Mouse (Mus musculus) hindbrain, postnatal 0 days (tissue): ENCODE measurements around the gene Lin9. TPM values are rescaled to one million over a fixed set of nuclear protein-coding genes. Genes with fewer than 3 reads are reported as not detected.

ENCODE experiments used
- ATAC-seq: fragments of 200-750 bp; cut with Nextera tagmentation; 2 replicates; pipeline ENCODE4 v1.8.0; 2017; ENCODE audit warnings: mild to moderate bottlenecking, moderate TSS enrichment, moderate library complexity
- DNase-seq: peaks from one replicate; pipeline ENCODE4 v3.0.0-alpha.2; 2015; ENCODE audit warnings: low spot score
- H3K27ac ChIP-seq: fragments of 300-500 bp; sonication (generic); 2 replicates; pipeline ENCODE4 v1.5.1; 2014; ENCODE audit warnings: mild to moderate bottlenecking
- H3K27me3 ChIP-seq: fragments of 300-500 bp; sonication (generic); 2 replicates; pipeline ENCODE4 v1.6.1; 2014; ENCODE audit warnings: low read length, mixed read lengths; ENCODE audit not compliant: insufficient read depth
- H3K36me3 ChIP-seq: fragments of 300-500 bp; sonication (generic); 2 replicates; pipeline ENCODE4 v1.6.1; 2014; ENCODE audit warnings: low read length, mixed read lengths; ENCODE audit not compliant: insufficient read depth
- H3K4me1 ChIP-seq: fragments of 300-500 bp; sonication (generic); 2 replicates; pipeline ENCODE4 v1.6.1; 2014; ENCODE audit warnings: antibody characterized with exemption, low read length, mixed read lengths; ENCODE audit not compliant: insufficient read depth
- H3K4me2 ChIP-seq: fragments of 300-500 bp; sonication (generic); 2 replicates; pipeline ENCODE4 v1.6.1; 2014; ENCODE audit warnings: low read depth, mild to moderate bottlenecking, low read length, moderate library complexity, mixed read lengths
- H3K4me3 ChIP-seq: fragments of 300-500 bp; sonication (generic); 2 replicates; pipeline ENCODE4 v1.5.1; 2014; ENCODE audit warnings: low read length
- H3K9ac ChIP-seq: fragments of 300-500 bp; sonication (generic); replicated peaks from 2 replicates; pipeline ENCODE4 v1.6.1; 2014; ENCODE audit warnings: mild to moderate bottlenecking, low read length, moderate library complexity, mixed read lengths
- H3K9me3 ChIP-seq: fragments of 300-500 bp; sonication (generic); 2 replicates; pipeline ENCODE4 v1.6.1; 2016; ENCODE audit warnings: low read length, mixed read lengths
- CTCF ChIP-seq: IDR thresholded peaks from 2 replicates; pipeline ENCODE4 v1.5.1; 2016; ENCODE audit warnings: antibody characterized with exemption, control low read depth, low read depth
- WGBS: fragments of 180-500 bp; shearing (Covaris S2); extraction: QIAGEN DNeasy Blood & Tissue Kit; methylation state at CpG from one replicate; pipeline ENCODE4 v1.1.7; 2014; 5-methylcytosine and 5-hydroxymethylcytosine counted together
- polyA plus RNA-seq: library from polyadenylated mRNA; unstranded; fragments of >200 nt; fragmentation: Nextera tagmentation; extraction: Ambion mirVana; gene quantifications from 2 replicates; pipeline ENCODE4 v1.2.1, GENCODE M21; 2015
- total RNA-seq: library from RNA; depleted of rRNA; stranded (reverse); fragments of >200 nt; gene quantifications from 2 replicates; pipeline ENCODE4 v1.2.3, GENCODE M21; 2014

Gene Lin9
- total and polyA plus RNA-seq, 2 experiments from 2014 or later, result 4.4 to 11.8 TPM

GRCm38 (mm10) chr1:180707813-180708212, 66.9 kb downstream of the Lin9 start:
- H3K4me2 ChIP-seq, result no peak overlapping the region
- no peaks in the 10 kb centered on the region for H3K36me3 ChIP-seq
- H3K4me1 ChIP-seq, result no peaks in the 10 kb centered on the region
- no peak overlapping the region for H3K9ac ChIP-seq
- 81% methylated on average over 3 of the region's 3 CpGs for WGBS
- no peak for DNase-seq
- H3K27ac ChIP-seq, result no peak overlapping the region
- H3K4me3 ChIP-seq, result no peak overlapping the region
- no peaks in the 10 kb centered on the region for H3K27me3 ChIP-seq
- no peak for TF ChIP-seq CTCF
- H3K9me3 ChIP-seq, result no peaks in the 10 kb centered on the region
- ATAC-seq, result no peak

- no peak for TF ChIP-seq CTCF
- no peak overlapping the region for H3K4me3 ChIP-seq
- H3K4me1 ChIP-seq, result no peaks in the 10 kb centered on the region
- no peaks in the 10 kb centered on the region for H3K9me3 ChIP-seq
- H3K27ac ChIP-seq, result no peak overlapping the region
- ATAC-seq (no peak), DNase-seq (no peak)
- no peaks in the 10 kb centered on the region for H3K27me3 ChIP-seq
- no peak overlapping the region for H3K9ac ChIP-seq
- WGBS, result 79% methylated on average over 14 of the region's 14 CpGs
- no peaks in the 10 kb centered on the region for H3K36me3 ChIP-seq
- no peak overlapping the region for H3K4me2 ChIP-seq
Measured at GRCm38 (mm10) chr1:180708935-180709776, 68.2 kb downstream of the Lin9 start.

GRCm38 (mm10) chr1:180718756-180719155, 77.8 kb downstream of the Lin9 start:
- no peaks in the 10 kb centered on the region for H3K9me3 ChIP-seq
- TF ChIP-seq CTCF, result no peak
- no peaks in the 10 kb centered on the region for H3K4me1 ChIP-seq
- H3K27ac ChIP-seq, result no peak overlapping the region
- no peak overlapping the region for H3K4me2 ChIP-seq
- no peak overlapping the region for H3K4me3 ChIP-seq
- no peak for DNase-seq
- H3K27me3 ChIP-seq, result no peaks in the 10 kb centered on the region
- no peak for ATAC-seq
- H3K9ac ChIP-seq, result no peak overlapping the region
- H3K36me3 ChIP-seq, result no peaks in the 10 kb centered on the region
- WGBS, result 74% methylated on average over 5 of the region's 5 CpGs

- no peak overlapping the region for H3K4me3 ChIP-seq
- H3K9me3 ChIP-seq, result no peaks in the 10 kb centered on the region
- no peak overlapping the region for H3K4me2 ChIP-seq
- no peak for TF ChIP-seq CTCF
- no peak for DNase-seq
- no peak overlapping the region for H3K9ac ChIP-seq
- H3K27me3 ChIP-seq, result no peaks in the 10 kb centered on the region
- no peaks in the 10 kb centered on the region for H3K4me1 ChIP-seq
- WGBS, result 84% methylated on average over 6 of the region's 6 CpGs
- no peak overlapping the region for H3K27ac ChIP-seq
- ATAC-seq, result no peak
- H3K36me3 ChIP-seq, result no peaks in the 10 kb centered on the region
Measured at GRCm38 (mm10) chr1:180719483-180719882, 78.5 kb downstream of the Lin9 start.

- H3K9ac ChIP-seq, result no peak overlapping the region
- no peak overlapping the region for H3K4me2 ChIP-seq
- H3K27me3 ChIP-seq, result no peaks in the 10 kb centered on the region
- no peak overlapping the region for H3K27ac ChIP-seq
- no peak overlapping the region for H3K4me3 ChIP-seq
- no peaks in the 10 kb centered on the region for H3K36me3 ChIP-seq
- TF ChIP-seq CTCF, result peak; percentile 94
- DNase-seq (peak; percentile 73), ATAC-seq (peak; percentile 63; the same call in 1 of the 2 replicates)
- no peaks in the 10 kb centered on the region for H3K4me1 ChIP-seq
- no peaks in the 10 kb centered on the region for H3K9me3 ChIP-seq
- WGBS, result 49% methylated on average over 5 of the region's 5 CpGs
Measured at GRCm38 (mm10) chr1:180719951-180720689, 79.2 kb downstream of the Lin9 start.

GRCm38 (mm10) chr1:180722608-180723007, 81.7 kb downstream of the Lin9 start:
- 50% methylated on average over 1 of the region's 1 CpGs for WGBS
- Histone ChIP-seq H3K9me3 (no peaks in the 10 kb centered on the region), H3K4me1 (peaks cover 9% of the 10 kb centered on the region; the same call in 1 of the 2 replicates), H3K27me3 (no peaks in the 10 kb centered on the region), H3K27ac (no peak overlapping the region), H3K4me3 (no peak overlapping the region), H3K4me2 (no peak overlapping the region), H3K9ac (no peak overlapping the region), H3K36me3 (no peaks in the 10 kb centered on the region)
- no peak for ATAC-seq
- no peak for DNase-seq
- no peak for TF ChIP-seq CTCF
